Mouse (Mus musculus) MN1 (cell line): ENCODE data around the gene Chpf.

Experiments
- DNase-seq: peaks from one replicate; pipeline ENCODE4 v3.0.0-alpha.2; 2016; ENCODE audit warnings: low spot score

Gene Chpf

DNA sequence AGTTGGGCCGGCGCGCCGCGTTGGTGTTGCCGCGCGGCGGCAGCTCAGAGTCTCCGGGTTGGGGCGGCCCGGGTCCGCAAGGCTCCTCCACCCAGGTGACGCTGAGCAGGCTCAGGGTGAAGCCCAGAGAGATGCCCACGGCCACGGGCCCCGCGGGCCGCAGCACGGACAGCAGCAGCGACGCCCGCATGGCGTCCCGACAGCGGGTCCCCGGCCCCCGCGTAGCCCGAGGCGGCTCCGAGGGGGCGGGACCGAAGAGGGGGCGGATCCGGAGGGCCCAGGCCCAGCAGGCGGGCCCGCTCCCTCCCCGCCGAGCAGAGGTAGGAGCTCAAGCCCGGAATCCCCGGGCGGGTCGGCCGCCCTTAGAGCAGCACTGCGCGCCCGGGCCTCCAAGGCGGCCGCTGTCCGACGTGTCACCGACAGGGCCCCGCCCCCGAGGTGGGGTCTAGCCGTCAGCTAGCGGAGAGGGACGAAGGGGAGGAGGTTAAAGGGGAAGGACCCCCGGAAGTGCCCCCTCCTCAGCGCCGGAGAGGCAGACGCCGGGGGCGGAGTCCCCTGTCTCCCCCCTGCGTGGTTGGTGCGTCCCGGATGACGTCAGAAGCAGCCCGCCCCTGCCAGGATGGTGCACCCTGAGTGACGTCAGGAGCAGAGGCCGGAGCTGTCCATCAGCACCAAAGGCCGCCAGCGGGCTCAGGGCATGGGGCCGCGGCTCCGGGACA is at the start of gene Chpf, which contains the start of gene Tmem198:
Gene Chpf, minus strand, starts transcription at position 392 of the 719 bp plus-strand sequence.
Gene Tmem198, plus strand, starts transcription at position 617 of the 719 bp plus-strand sequence.
- DNase-seq, result peak; percentile 98

DNA sequence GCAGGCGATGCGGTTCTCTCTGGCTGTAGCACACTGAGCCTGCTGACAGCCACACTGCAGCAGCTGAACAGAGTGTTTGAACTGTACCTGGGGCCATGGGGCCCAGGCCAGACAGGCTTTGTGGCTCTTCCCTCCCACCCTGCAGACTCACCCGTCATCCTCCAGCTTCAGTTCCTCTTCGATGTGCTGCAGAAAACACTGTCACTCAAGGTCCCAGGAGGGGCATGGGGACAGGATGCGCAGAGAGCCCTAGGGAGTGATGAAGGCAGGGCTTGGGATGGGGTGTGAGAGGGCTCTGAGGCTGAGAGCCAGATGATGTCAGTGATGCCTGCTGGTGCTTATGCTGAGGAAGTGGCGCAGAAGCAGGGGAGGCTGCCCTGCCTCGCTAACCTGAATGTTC is 45.6 kb upstream of the Chpf start:
- no peak for DNase-seq

DNA sequence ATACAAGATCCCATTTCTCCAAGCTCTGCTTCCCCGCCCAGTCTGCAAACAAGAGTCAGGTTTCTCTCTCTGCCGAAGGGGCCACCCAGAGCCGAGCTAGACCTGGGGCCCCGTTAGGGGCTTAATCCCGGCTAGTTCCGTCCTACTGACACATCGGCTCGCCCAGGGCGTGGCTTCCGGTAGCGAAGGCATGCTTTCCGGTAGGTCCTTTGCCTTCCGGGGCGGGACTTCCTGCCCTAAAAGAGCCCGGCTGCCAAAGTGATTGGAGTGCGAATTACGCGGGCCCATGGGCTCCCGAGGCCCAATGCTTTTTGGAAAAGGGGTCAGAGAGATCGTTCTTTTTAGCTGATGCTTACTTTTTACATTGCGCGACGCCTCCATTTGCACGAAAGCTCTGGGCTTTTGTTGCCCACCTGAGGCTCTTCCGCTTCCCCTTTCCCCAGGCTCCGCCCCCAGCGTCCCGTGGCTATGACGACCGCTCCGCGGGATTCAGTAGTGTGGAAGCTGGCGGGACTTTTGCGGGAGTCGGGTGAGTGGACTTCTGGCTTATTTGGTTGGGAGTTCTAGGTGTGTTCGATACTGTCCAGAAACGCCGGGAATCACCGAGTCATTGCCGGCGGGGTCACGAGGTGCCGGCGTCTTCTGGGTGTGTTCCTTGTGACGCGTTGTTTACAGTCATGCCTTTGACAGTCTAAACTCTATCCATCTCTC is 42.4 kb upstream of the Chpf start, which contains the start of gene Stk11ip:
Gene Stk11ip, plus strand, starts transcription at position 209 of the 711 bp plus-strand sequence.
- DNase-seq, result peak; percentile 92

DNA sequence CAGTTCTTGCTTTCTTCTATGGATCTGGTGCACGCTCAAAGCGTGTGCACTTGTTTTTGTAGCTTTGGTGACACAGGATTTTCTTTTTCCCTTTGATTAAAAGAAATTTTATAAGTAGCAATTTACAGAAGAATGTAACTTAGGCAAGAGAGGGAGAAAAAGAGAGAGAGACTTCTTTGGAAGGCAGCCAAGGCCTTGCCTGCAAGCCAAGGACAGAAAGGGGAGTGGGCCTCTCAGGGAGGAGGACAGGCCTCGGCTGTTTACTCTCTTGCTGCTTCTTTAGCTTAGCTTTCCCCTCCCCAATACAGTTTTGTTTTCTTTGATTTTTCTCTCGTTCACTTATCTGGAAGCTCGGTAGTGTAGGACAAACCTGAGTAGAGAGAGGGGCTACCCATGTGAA is 40.5 kb upstream of the Chpf start:
- DNase-seq, result peak; percentile 29

DNA sequence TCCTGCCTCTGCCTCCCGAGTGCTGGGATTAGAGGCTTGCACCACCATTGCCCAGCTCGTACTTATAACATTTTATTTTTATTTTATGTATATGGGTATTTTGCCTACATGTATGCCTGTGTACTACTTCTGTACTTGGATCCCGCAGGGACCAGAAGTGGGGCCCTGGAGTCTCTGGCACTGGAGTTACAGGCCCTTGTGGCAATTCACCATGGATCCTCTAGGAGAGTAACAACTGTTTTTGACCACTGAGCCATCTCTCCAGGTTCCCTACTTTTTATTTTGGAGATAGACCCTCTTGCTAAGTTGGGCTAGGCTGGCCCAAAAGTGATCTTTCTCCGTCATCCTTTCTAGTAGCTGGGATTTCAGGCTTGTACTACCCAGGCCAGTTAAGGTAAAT is 39.3 kb upstream of the Chpf start:
- DNase-seq, result no peak

DNA sequence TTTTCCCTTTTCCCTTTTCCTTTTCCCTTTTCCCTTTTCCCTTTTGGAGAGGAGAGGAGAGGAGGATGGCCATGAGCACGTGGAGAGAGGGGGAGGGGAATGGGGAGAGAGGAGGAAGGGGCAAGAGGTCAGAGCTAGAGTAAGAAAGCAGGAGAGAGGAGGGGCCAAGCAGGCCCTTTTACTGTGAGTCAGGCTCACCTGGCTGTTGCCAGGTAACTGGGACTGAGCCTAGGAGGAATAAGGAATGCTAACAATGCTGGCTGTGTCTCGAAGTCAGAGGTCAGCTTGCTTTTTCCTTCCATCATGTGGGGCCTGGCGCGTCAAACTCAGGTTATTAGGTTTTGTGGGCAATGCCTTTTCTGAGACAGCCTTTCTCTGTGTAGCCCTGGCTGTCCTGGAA is 38.9 kb upstream of the Chpf start:
- no peak for DNase-seq

DNA sequence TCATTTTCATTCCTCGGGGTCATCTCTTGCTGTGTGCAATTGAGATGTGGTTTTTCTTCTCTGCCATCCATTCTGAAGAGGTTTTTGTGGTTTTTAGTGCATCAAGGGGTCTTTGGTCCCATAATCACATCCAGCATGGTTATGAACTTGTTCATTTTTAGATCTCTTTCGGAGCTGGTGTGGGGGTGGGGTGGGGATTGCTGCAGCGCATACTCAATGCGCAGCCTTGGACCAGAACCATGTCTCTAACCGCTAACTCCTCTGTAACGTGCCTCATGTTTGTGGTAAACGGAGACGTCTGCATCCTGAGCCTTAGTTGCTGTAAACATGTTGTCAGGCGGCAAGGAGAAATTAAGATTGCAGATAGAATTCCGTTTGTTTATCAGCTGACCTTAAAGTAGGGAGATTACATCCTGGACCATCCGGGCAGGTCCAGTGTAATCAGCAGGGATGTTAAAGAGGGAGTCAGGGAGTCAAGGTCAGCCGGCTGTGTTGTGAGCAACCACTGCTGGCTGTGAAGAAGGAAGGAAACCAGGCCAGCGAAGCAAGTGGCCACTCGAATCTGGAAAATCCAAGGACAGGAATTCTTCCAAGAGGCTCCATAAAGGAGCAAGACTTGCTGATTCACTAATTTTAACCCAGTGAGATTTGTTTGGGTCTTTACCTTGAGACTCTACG is 37.7 kb upstream of the Chpf start:
- DNase-seq, result no peak

DNA sequence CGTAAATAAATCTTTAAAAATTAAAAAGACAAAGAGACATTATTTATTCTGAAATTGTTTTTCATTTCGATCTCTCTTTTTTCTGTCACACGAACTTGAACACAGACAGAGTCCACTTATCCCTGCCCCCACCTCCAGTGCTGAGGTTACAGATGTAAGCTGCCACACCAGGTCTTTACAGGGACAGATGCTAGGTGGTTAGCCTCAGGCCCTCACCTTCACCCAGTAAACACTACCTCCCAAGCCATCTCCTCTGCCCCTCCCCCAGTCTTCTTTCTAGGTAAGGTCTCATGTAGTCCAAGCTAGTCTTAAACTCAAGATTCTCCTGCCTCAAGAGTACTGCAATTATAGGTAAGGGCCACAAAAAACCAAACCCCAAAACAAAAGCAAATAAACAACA is 33.4 kb upstream of the Chpf start:
- DNase-seq, result no peak

DNA sequence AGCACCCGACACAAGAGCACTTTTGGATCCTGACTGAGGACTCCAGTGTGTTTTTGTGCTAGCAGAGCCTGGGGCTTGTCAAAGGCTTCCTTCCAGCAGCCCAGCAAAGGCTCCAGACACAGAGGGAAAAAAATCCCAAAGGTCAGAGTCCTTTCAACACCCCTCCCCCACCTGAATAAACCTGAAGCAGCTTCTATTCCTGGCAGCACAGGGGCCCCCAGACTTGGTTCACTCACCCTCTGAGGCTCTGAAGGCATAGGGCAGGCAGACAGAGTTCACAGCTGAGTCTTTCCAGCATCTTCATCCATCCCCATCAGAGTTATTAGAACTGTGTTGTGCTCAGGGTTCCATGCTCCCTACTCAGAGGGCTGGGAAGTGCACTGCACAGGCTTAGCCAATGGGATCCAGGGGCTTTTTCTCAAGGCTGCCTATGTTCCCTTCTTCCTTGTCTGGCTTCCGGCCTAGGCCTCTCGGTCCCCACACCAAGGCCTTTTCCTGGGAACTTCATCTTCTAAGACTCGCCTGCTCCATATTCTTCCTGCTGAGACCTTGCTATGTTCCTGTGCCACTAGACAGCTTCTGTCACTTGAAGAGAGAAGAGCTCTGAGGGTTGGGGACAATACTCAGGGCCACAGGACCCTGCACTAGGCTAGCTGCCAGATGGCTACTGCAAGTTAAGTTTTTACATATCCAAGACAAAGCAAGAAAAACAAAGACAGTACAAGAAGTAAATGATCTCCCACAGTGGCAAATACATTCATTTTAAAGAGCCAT is 32.5 kb upstream of the Chpf start:
- no peak for DNase-seq

DNA sequence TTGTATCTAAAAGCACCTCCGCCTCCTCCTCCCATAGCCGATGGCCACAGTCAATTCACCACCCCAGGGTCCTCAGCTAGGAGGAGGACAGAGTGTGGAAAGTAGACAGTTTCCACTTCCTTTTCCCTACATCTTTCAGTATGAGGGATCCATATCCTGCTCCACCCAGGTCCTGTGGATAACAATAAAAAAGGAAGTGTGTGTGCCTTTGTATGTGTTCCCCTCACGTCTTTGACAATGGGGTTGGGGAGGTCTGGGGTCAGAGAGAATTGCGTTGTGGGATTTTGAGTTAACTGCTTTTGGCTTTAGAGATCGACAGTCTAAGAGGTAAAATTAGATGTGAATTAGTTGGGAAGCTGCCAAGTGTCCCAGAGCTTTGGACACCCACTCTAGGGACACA is 31.0 kb upstream of the Chpf start:
- DNase-seq, result no peak

DNA sequence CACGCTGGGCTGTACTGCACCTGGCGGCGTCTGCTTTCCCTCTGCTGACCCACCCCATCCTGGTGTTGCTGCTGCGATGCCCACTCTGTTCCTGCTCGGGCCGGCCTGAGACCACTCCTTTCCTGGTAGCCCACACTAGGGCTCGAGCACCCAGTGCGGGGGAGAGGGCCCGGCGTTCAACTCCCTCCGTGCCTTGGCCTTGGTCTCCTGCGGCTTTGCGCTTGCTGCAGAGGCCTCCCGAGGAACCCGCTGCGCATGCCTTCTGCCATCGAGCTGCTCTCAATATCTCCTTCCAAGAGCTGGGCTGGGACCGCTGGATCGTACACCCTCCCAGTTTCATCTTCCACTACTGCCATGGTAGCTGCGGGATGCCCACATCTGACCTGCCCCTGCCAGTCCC is 30.5 kb upstream of the Chpf start:
- no peak for DNase-seq

DNA sequence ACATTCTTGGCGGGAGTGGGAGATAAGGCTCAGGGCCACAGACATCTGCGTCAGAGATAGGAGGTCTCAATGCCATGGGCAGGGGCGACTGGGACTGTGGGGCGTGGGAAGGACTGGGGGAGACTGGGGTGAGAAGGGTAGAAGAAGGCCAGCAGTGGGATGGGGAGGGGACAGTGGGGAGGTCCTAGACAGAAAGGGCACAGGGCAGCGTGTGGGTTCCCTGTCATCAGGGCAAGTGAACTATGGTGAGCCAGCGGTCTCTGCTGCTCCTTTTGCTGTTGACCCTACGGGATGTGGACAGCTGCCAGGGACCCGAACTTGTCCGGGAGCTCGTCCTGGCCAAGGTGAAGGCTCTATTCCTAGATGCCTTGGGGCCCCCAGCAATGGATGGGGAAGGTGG is 27.9 kb upstream of the Chpf start, which contains the start of gene Inha:
Gene Inha, plus strand, starts transcription at position 72 of the 400 bp plus-strand sequence.
- no peak for DNase-seq

DNA sequence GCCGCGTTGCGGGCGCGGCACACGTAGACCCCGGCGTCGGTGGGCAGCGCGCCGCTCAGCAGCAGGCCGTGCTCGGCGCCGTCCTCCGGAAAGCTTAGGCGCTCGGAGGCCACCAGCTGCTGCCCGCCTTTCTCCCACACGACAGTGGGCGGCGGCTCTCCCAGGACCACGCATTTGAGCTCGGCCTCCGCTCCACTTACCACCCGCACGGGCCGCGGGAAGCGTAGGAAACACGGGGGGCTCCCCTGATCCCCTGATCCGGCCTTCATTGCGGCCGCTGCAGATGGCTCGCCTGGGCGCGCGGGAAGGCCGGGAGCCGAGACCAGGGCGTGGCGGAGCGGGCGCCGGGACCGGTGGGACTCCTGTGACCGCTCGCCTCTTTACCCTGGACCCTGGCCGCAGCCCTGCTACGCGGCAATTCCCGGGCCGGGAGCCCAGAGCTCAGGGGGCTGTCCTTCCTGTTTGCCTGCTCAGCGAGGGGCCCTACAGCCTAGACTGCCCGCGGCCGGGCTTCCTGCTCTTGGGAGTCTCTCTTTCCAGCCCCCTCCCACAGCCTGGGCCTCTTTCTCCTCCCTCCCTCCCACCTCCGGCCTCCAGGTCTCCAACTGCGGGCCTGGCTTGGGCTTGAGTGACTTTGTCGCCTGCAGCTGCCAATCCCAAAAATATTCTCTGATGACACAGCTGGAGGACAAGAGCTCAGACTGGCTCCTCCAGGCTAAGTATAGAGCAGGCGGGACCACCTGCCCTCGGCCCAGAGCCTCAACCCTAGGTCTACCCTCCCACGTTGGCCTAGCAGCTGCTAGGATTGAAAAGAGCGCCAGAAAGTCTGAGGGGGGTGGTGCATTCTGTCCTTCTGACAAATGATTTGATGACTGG is 27.1 kb upstream of the Chpf start, which contains the start of gene Obsl1:
Gene Obsl1, minus strand, starts transcription at position 497 of the 876 bp plus-strand sequence.
- peak; percentile 76 for DNase-seq

DNA sequence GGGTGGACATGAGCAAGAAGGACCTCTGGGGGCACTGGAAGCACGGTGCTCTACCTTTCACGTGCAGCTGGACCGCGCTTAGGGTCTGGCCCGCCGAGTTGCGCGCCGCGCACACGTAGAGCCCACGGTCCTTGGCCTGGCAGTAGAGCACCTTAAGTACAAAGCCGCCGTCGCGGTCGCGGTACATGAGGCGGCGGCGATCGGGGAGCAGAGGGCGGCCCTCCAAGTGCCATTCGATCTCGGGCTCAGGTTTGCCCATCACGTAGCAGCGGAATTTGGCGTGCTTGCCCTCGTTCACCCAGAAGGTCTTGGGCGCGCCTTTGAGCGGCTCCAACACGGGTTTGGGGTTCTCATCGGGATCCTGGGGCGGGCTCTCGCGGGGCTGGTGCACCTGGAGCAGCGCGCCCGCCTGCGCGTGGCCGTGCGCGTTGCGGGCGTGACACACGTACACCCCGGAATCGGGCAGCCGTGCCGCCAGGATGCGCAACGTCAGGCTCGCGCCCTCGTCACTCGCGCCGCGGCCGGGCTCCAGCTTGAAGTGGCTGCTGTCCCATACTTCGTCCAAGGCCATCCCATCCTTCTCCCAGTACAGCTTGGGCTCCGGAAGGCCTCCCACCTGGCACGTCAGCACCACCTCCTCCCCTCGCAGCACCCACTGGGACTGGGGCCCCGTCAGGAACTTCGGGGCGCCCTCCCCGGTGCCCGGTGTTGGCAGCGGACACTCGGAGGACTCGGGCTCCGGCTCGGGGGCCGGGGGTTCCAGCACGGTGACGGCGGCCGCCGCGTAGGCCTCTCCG is 26.2 kb upstream of the Chpf start:
- DNase-seq, result peak; percentile 75

DNA sequence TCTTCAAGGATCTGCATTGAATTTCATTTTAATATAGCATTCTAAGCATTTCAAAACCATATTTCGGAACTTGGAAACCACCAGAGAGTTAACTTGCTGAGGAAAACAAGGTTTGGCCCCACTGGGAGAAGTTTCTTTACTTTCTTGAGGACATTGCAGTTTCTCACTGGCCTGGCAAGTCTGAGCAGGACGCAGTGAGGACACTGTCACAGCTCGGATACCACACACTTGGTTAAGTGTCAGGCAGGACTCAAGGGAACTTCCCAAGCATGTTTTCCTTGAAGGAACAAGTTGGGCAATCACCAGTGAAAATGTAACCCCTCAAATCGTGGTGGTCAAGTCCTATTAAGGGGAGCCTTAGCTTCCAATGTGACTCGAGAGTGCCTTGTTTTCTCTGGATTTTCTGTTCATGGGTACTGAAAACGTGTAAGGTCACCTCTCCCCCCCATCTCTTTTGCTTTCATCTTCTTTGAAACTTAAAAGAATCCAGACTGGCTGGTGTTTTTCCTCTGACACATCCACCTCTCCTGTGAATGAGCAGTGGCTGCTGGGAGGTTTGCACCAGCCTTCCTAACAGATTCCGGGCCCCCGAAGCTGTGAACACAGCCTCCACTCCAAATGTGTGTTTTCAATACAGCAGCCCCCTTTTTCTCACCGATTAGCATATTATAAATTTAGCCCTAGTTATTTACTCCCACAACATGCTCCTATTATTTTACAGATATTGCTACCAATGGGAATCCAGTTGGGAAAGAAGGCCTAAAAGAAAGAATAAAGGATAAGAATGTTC is 25.3 kb upstream of the Chpf start:
- DNase-seq, result no peak

DNA sequence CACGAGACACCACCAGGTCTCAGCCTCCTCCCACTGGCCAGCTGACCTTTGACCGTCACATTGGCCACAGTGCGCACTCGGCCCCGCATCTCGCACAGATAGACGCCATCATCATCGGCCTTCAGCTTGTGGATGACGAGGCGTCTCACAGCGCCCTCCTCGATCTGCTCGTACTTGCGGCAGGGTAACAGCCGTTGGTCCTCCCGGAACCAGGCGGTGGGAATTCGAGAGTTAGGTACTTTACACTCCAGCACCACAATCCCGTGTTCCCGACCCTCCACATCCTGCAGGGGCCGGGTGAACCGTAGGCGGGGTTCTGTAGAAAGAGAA is 24.5 kb upstream of the Chpf start:
- DNase-seq, result no peak

DNA sequence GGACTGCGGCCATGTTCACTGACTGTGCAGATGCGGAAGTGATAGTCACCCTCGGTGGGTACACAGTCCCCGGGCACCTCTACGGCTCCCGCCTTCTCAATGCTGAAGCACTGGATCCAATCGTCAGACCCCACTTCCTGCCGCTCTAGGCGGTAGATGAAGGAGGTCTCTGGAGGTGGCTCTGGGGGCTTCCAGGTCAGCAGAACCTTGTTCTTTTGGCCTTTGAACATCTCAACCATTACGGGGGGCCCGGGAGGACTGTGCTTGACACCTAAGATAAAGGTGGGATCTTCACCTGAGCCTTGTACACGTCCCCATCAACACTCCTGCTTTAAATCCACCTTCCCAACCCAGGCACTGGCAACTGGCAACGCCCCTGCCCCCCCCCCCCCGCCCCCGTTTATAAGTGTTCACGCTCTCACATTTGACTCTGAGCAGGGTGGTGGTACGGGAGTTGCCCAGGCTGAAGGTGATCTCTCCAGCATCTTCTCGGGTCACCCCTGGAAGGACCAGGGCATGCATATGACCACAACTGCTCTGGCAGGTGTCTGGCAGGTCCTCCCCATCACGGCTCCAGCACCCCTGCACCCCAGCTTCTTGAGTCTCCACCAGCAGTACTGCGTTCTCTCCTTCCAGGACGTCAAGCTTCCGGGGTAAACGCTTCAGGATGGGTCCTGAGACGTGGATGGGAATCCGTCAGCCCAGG is 24.0 kb upstream of the Chpf start:
- no peak for DNase-seq

DNA sequence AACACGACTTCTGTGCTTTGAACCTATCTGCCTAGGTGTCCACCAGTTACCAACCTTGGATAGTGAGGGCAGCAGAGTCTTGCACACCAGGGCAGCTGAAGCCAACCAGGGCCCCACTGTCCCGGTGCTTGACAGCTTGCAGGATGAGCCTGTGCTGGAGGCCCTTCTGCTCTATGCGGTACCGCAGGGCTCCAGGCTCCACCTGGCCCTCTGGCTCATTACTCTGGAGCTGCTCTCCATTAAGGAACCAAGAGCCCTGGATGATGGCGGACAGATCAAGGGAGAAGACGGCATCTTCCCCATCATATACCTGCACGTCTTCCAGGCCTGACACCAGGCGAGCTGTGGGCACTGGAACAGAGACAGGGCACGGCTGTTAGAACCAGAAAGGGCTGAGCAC is 22.8 kb upstream of the Chpf start:
- DNase-seq, result no peak

DNA sequence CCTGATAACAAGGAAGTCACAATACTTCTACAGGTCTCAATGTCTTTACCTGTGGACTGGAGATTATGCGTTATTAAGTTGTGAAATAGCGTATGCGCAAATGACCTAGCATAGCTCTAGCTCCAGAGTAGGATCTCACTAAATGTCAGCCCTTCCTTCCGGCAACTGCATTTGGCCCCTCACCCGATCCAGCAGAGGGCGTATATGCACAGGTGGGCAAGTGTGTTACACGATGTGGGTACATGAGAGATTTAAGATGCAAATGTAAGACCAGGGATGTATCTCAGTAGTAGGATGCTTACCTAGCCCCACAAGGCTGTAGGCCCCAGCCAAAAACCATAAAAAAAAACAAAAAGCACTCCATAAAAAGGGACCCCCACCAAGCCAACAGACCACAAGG is 20.3 kb upstream of the Chpf start:
- DNase-seq, result no peak
